Mouse (Mus musculus): Measurements from ENCODE around the gene Mapk1ip1l. TPM values are rescaled to one million over a fixed set of nuclear protein-coding genes. Genes with fewer than 3 reads are reported as not detected.

The Mapk1ip1l gene
- polyA plus RNA-seq, 1 experiment from 2014 or later, result 53.8 TPM

DNA sequence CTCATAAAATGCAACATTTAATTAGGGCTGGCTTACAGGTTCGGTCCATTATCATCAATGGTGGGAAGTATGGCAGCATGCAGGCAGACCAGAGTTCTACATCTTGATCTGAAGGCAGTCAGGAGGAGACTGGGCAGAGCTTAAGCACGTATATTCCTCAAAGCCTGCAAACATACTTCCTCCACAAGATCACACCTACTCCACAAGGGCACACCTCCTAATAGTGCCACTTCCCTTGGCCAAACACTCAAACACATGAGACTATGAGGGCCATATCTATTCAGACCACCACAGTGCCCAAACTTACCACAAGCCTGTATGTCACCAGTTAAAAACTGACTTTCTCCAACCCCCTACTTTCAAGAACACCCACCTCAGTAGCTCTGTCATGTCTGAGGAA is 63.4 kb downstream of the Mapk1ip1l start:
- H3K4me3 ChIP-seq (ENCODE audit: control insufficient read depth in 1 of 2, insufficient read depth in 1 of 2, low read depth in 1 of 2, low read length in 2 of 2), result no peak overlapping the region
- peaks cover 4 to 7% of the 10 kb centered on the region in 2 experiments; a peak in 2 of 4 replicates for H3K4me1 ChIP-seq (ENCODE audit: control insufficient read depth in 2 of 2, insufficient read depth in 2 of 2, low read length in 2 of 2)
- no peak overlapping the region for H3K27ac ChIP-seq (replicated peaks in 1 of 2; ENCODE audit: control insufficient read depth in 1 of 2, insufficient read depth in 1 of 2, low read depth in 2 of 2, low read length in 2 of 2)
- no peak for ATAC-seq (ENCODE audit: insufficient number of reproducible peaks, insufficient read depth, low FRiP score, low read depth)
- no peaks in the 10 kb centered on the region for H3K9me3 ChIP-seq (ENCODE audit: control insufficient read depth, low read length)
- 89% methylated on average over 2 of the region's 2 CpGs for WGBS
- no peaks in the 10 kb centered on the region for H3K27me3 ChIP-seq (ENCODE audit: control insufficient read depth, insufficient read depth, low read length)
- no peak overlapping the region for H3K9ac ChIP-seq (ENCODE audit: low read length)
- H3K36me3 ChIP-seq (ENCODE audit: control insufficient read depth, insufficient read depth, low read length), result no peaks in the 10 kb centered on the region
- H3K4me2 ChIP-seq (ENCODE audit: low read length), result no peak overlapping the region

DNA sequence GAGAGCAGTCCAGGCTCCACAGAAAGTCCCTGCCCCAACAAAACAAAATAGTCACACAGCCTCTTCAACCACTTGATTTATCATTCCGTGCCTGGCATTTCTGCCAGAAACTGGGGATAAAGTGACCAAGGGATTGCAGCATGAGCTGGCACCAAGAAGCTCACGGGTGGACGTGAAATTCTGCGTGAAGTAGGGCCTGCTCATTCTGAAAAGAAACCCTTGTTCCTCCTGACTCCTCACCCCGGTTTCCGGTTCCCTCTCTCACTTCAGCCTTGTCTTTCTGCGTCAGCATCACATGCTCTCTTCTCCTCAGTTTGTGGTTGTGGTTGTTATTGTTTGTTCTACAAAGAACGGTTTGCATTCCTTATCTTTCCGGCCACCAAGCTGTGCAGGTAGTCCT is 63.8 kb downstream of the Mapk1ip1l start:
- Histone ChIP-seq H3K9me3 (ENCODE audit: control insufficient read depth, low read length) (no peaks in the 10 kb centered on the region), H3K4me1 (ENCODE audit: control insufficient read depth in 2 of 2, insufficient read depth in 2 of 2, low read length in 2 of 2) (peaks cover 5 to 10% of the 10 kb centered on the region in 2 experiments; a peak in 3 of 4 replicates), H3K27me3 (ENCODE audit: control insufficient read depth, insufficient read depth, low read length) (no peaks in the 10 kb centered on the region), H3K36me3 (ENCODE audit: control insufficient read depth, insufficient read depth, low read length) (no peaks in the 10 kb centered on the region), H3K27ac (replicated peaks in 1 of 2; ENCODE audit: control insufficient read depth in 1 of 2, insufficient read depth in 1 of 2, low read depth in 2 of 2, low read length in 2 of 2) (no peak overlapping the region), H3K9ac (ENCODE audit: low read length) (no peak overlapping the region), H3K4me2 (ENCODE audit: low read length) (no peak overlapping the region), H3K4me3 (ENCODE audit: control insufficient read depth in 1 of 2, insufficient read depth in 1 of 2, low read depth in 1 of 2, low read length in 2 of 2) (no peak overlapping the region)
- WGBS, result 64% methylated on average over 9 of the region's 9 CpGs
- no peak for ATAC-seq (ENCODE audit: insufficient number of reproducible peaks, insufficient read depth, low FRiP score, low read depth)

DNA sequence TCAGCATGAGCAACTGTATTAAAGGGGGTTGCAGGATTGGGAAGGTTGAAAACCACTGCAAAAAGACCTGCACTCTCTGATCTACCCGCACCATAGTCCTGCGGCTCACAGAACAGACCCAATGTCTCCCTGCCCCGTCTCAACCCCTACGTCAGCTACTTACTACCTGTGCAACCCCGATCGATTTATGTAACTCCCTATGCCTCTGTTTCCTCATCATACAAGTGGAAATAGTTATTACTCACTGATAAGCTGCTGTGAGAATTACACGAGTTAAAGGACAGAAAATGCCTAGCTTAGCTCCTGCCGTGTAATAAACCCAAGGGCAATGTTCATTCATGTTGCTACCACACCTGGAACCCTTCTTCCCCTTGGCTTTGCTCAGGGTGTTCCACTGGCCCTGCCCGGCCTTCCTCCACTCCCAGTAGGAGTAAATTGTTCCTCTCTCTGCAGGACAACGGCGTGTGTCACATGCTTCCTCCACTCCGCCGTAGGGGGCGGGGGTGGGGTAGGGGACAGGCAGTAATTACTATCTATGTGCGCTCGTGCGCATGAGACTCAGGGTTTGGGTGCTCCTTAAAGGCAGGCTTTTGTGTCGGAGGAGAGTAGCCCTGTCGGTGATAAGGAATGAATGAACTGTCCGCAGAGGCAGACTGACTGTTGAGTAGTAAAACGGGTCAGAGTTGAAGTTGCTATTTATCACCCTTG is 66.8 kb downstream of the Mapk1ip1l start:
- 27% methylated on average over 21 of the region's 21 CpGs for WGBS
- Histone ChIP-seq H3K4me3 (ENCODE audit: control insufficient read depth in 1 of 2, insufficient read depth in 1 of 2, low read depth in 1 of 2, low read length in 2 of 2) (peak overlapping the region in 1 of 2 experiments; percentile 22; a peak in 2 of 4 replicates), H3K27me3 (ENCODE audit: control insufficient read depth, insufficient read depth, low read length) (no peaks in the 10 kb centered on the region), H3K36me3 (ENCODE audit: control insufficient read depth, insufficient read depth, low read length) (no peaks in the 10 kb centered on the region), H3K27ac (replicated peaks in 1 of 2; ENCODE audit: control insufficient read depth in 1 of 2, insufficient read depth in 1 of 2, low read depth in 2 of 2, low read length in 2 of 2) (no peak overlapping the region), H3K4me2 (ENCODE audit: low read length) (peak overlapping the region; percentile 61), H3K9me3 (ENCODE audit: control insufficient read depth, low read length) (no peaks in the 10 kb centered on the region), H3K9ac (ENCODE audit: low read length) (peak overlapping the region; percentile 25; the same call in 1 of the 2 replicates), H3K4me1 (ENCODE audit: control insufficient read depth in 2 of 2, insufficient read depth in 2 of 2, low read length in 2 of 2) (peaks cover 11 to 15% of the 10 kb centered on the region in 2 experiments; a peak in 3 of 4 replicates)
- ATAC-seq (ENCODE audit: insufficient number of reproducible peaks, insufficient read depth, low FRiP score, low read depth), result peak; percentile 32; the same call in 1 of the 2 replicates

DNA sequence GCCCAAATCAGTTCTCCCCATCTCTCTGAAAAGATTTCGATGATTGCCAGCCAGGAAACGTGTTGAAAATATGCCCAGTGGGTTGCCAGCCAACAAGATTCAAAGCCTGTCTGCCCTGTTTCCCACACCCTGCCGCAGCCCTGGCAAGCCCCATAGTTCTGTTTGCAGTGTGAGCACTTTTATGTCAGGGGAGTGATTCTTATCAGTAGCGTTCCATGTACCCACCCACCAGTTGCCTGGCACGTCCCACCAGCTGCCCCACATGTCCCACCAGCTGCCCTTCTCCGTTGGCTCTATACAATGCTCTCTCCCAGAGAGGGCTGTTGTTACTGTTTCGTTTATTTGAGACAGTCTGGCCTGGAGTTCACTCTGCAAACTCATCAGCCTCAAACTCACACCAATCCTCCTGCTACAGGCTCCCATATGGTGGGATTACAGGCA is 68.8 kb downstream of the Mapk1ip1l start:
- ATAC-seq (ENCODE audit: insufficient number of reproducible peaks, insufficient read depth, low FRiP score, low read depth), result peak; percentile 33; the same call in 1 of the 2 replicates
- no peak overlapping the region for H3K4me2 ChIP-seq (ENCODE audit: low read length)
- no peaks in the 10 kb centered on the region for H3K36me3 ChIP-seq (ENCODE audit: control insufficient read depth, insufficient read depth, low read length)
- no peaks in the 10 kb centered on the region for H3K9me3 ChIP-seq (ENCODE audit: control insufficient read depth, low read length)
- H3K9ac ChIP-seq (ENCODE audit: low read length), result no peak overlapping the region
- H3K27ac ChIP-seq (replicated peaks in 1 of 2; ENCODE audit: control insufficient read depth in 1 of 2, insufficient read depth in 1 of 2, low read depth in 2 of 2, low read length in 2 of 2), result no peak overlapping the region
- peaks cover 11 to 15% of the 10 kb centered on the region in 2 experiments; a peak in 3 of 4 replicates for H3K4me1 ChIP-seq (ENCODE audit: control insufficient read depth in 2 of 2, insufficient read depth in 2 of 2, low read length in 2 of 2)
- H3K4me3 ChIP-seq (ENCODE audit: control insufficient read depth in 1 of 2, insufficient read depth in 1 of 2, low read depth in 1 of 2, low read length in 2 of 2), result no peak overlapping the region
- no peaks in the 10 kb centered on the region for H3K27me3 ChIP-seq (ENCODE audit: control insufficient read depth, insufficient read depth, low read length)
- 30% methylated on average over 7 of the region's 7 CpGs for WGBS

DNA sequence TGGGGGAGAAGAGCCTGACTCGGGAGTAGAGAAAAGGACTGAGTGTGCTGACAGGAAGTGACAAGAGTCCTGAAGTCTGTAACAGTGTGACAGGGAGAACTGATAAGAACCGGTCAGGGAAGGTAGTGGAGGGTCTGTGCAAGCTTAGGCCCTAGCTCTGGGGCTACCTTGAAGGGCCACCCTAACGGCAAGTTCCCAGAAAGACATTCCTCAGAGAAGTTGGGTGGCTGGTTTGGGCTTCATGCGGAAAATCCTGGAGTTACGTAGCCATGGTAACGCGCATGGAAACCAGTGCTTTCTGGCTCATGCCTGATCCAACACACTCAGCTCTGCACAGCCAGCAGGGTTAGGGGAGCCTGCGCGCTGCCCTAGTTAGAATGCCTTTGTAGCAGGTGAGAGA is 69.4 kb downstream of the Mapk1ip1l start, which contains the start of gene Lgals3:
Gene Lgals3 (plus strand): TSS at position 291 of the 400 bp plus-strand sequence.
- H3K36me3 ChIP-seq (ENCODE audit: control insufficient read depth, insufficient read depth, low read length), result no peaks in the 10 kb centered on the region
- no peaks in the 10 kb centered on the region for H3K9me3 ChIP-seq (ENCODE audit: control insufficient read depth, low read length)
- no peak within 1 kb of the TSS for H3K27ac ChIP-seq (replicated peaks in 1 of 2; ENCODE audit: control insufficient read depth in 1 of 2, insufficient read depth in 1 of 2, low read depth in 2 of 2, low read length in 2 of 2)
- peak within 1 kb of the TSS; percentile 48 for H3K4me2 ChIP-seq (ENCODE audit: low read length)
- H3K4me3 ChIP-seq (ENCODE audit: control insufficient read depth in 1 of 2, insufficient read depth in 1 of 2, low read depth in 1 of 2, low read length in 2 of 2), result peak within 1 kb of the TSS in 1 of 2 experiments; percentile 1; a peak in 1 of 4 replicates
- 16% methylated on average over 9 of the region's 9 CpGs for WGBS
- peaks cover 11 to 15% of the 10 kb centered on the region in 2 experiments; a peak in 3 of 4 replicates for H3K4me1 ChIP-seq (ENCODE audit: control insufficient read depth in 2 of 2, insufficient read depth in 2 of 2, low read length in 2 of 2)
- no peaks in the 10 kb centered on the region for H3K27me3 ChIP-seq (ENCODE audit: control insufficient read depth, insufficient read depth, low read length)
- ATAC-seq (ENCODE audit: insufficient number of reproducible peaks, insufficient read depth, low FRiP score, low read depth), result 0 out of 2 replicates have a peak, but pooled peaks have one; percentile 28
- 0 out of 2 replicates have a peak within 1 kb of the TSS, but pooled peaks have one; percentile 6 for H3K9ac ChIP-seq (ENCODE audit: low read length)

DNA sequence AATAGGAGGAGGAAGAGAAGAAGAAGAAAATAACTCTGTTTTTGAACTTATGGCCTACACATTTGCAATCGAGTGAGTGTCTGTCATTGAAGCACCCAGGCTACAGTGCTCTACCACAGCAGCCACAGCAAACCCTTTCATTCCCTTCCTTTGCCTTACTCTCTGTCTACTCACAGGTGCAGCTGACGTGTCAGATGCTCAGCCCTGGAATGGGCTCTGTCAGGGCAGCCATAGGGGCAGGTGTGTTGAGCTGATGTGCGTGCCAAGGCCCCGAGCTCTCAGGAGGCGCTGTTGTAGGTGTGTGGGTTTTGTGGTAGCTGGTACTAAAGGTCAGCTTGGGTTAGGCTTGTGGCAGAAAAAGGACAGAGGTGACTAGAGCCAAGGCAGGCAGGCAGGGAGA is 71.7 kb downstream of the Mapk1ip1l start:
- no peak for ATAC-seq (ENCODE audit: insufficient number of reproducible peaks, insufficient read depth, low FRiP score, low read depth)
- peaks cover 15 to 16% of the 10 kb centered on the region in 2 experiments; a peak in 3 of 4 replicates for H3K4me1 ChIP-seq (ENCODE audit: control insufficient read depth in 2 of 2, insufficient read depth in 2 of 2, low read length in 2 of 2)
- 90% methylated on average over 5 of the region's 5 CpGs for WGBS
- no peak overlapping the region for H3K9ac ChIP-seq (ENCODE audit: low read length)
- H3K27me3 ChIP-seq (ENCODE audit: control insufficient read depth, insufficient read depth, low read length), result peaks cover 21% of the 10 kb centered on the region
- no peak overlapping the region for H3K27ac ChIP-seq (replicated peaks in 1 of 2; ENCODE audit: control insufficient read depth in 1 of 2, insufficient read depth in 1 of 2, low read depth in 2 of 2, low read length in 2 of 2)
- H3K36me3 ChIP-seq (ENCODE audit: control insufficient read depth, insufficient read depth, low read length), result no peaks in the 10 kb centered on the region
- no peaks in the 10 kb centered on the region for H3K9me3 ChIP-seq (ENCODE audit: control insufficient read depth, low read length)
- no peak overlapping the region for H3K4me2 ChIP-seq (ENCODE audit: low read length)
- no peak overlapping the region for H3K4me3 ChIP-seq (ENCODE audit: control insufficient read depth in 1 of 2, insufficient read depth in 1 of 2, low read depth in 1 of 2, low read length in 2 of 2)

DNA sequence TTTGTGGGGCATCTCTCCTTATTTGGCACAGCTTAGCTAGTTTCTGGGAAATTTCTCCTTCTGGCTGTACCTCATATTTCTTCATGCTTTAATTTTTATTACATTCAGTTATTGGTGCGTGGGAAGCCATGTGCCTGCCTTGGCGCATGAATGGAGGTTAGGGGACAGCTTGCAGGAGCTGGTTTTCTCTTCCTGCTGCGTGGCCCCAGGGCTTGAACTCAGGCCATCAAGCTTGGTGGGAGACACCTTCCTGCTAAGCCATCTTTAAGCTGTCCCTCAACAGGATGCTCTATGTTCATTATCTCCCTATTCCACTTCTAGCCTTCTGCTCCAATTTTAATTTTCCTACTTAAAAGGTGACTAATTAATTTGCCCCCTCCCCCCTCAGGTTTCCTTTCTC is 72.7 kb downstream of the Mapk1ip1l start:
- no peak overlapping the region for H3K4me2 ChIP-seq (ENCODE audit: low read length)
- H3K27ac ChIP-seq (replicated peaks in 1 of 2; ENCODE audit: control insufficient read depth in 1 of 2, insufficient read depth in 1 of 2, low read depth in 2 of 2, low read length in 2 of 2), result no peak overlapping the region
- no peak overlapping the region for H3K9ac ChIP-seq (ENCODE audit: low read length)
- H3K9me3 ChIP-seq (ENCODE audit: control insufficient read depth, low read length), result no peaks in the 10 kb centered on the region
- H3K36me3 ChIP-seq (ENCODE audit: control insufficient read depth, insufficient read depth, low read length), result no peaks in the 10 kb centered on the region
- H3K27me3 ChIP-seq (ENCODE audit: control insufficient read depth, insufficient read depth, low read length), result peaks cover 24% of the 10 kb centered on the region
- no peak overlapping the region for H3K4me3 ChIP-seq (ENCODE audit: control insufficient read depth in 1 of 2, insufficient read depth in 1 of 2, low read depth in 1 of 2, low read length in 2 of 2)
- H3K4me1 ChIP-seq (ENCODE audit: control insufficient read depth in 2 of 2, insufficient read depth in 2 of 2, low read length in 2 of 2), result peaks cover 11 to 12% of the 10 kb centered on the region in 2 experiments; a peak in 3 of 4 replicates
- WGBS, result 87% methylated on average over 3 of the region's 3 CpGs
- no peak for ATAC-seq (ENCODE audit: insufficient number of reproducible peaks, insufficient read depth, low FRiP score, low read depth)

Data from heart, embryonic 14.5 days (tissue).